Mouse (Mus musculus): Measurements from ENCODE around the gene Rpl9-ps1.

Gene Rpl9-ps1

GRCm38 (mm10) chr11:83618238-83618637 is 27.2 kb downstream of the Rpl9-ps1 start:
- DNase-seq: no peak

- DNase-seq: no peak
Observed at GRCm38 (mm10) chr11:83616586-83616985, 28.8 kb downstream of the Rpl9-ps1 start.

- no peak for DNase-seq
Observed at GRCm38 (mm10) chr11:83610900-83611299, 34.5 kb downstream of the Rpl9-ps1 start.

GRCm38 (mm10) chr11:83606396-83606795 is 39.0 kb downstream of the Rpl9-ps1 start:
- no peak for DNase-seq

GRCm38 (mm10) chr11:83605535-83605934 is 39.9 kb downstream of the Rpl9-ps1 start:
- no peak for DNase-seq

- no peak for DNase-seq
Observed at GRCm38 (mm10) chr11:83604698-83605097, 40.7 kb downstream of the Rpl9-ps1 start.

- no peak for DNase-seq
Observed at GRCm38 (mm10) chr11:83603399-83603798, 42.0 kb downstream of the Rpl9-ps1 start.

GRCm38 (mm10) chr11:83600576-83600975 is 44.8 kb downstream of the Rpl9-ps1 start:
- no peak for DNase-seq

GRCm38 (mm10) chr11:83598991-83599390 is 46.4 kb downstream of the Rpl9-ps1 start:
- no peak for DNase-seq

GRCm38 (mm10) chr11:83598207-83598837 is 47.1 kb downstream of the Rpl9-ps1 start:
- DNase-seq: no peak

GRCm38 (mm10) chr11:83597796-83598195 is 47.6 kb downstream of the Rpl9-ps1 start:
- no peak for DNase-seq

- DNase-seq: no peak
Observed at GRCm38 (mm10) chr11:83595669-83596455, 49.6 kb downstream of the Rpl9-ps1 start.
